Comparison of ENCODE assay signal across 17 mouse cellular contexts in the genomic region with DNA sequence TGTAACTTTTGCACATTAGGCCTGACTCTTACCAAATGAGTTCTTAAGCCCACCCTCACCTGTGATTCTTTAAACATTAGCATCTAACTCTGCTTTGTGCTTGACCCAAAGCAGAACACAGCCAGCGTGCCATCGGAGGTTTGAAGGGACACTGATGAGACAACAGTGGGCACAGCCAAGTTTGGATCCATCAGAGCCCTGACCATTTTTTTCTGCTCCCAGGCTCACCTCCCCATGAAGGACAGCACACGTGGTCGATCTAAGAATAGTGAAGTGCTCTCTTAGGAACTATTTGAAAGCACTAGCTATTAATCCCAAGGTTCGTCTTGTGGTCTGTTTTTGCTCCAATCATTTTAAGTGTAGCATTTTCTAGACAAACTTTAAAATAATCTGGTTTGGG.
"Had no signal": no experiment of that assay in that cellular context is flagged by ENCODE, and none has a peak within 500 bp of the region (broad histone marks: within the 10 kb centered on the region; RNA-seq: fewer than 3 reads in every experiment).

No protein-coding gene starts in this region.

- H3K4me2 ChIP-seq: lung, embryonic 15.5 days; midbrain, embryonic 11.5 days; midbrain, embryonic 13.5 days; midbrain, embryonic 15.5 days; neural tube, embryonic 12.5 days; stomach, embryonic 15.5 days had no signal

- H3K27ac ChIP-seq: lung, embryonic 15.5 days; macrophage; midbrain, embryonic 13.5 days; midbrain, embryonic 15.5 days; neural tube, embryonic 12.5 days; stomach, embryonic 15.5 days; stomach, postnatal 0 days had no signal

- H3K9me3 ChIP-seq: lung, embryonic 15.5 days; megakaryocyte, embryonic 14.5 days; midbrain, embryonic 13.5 days; midbrain, embryonic 15.5 days; neural tube, embryonic 12.5 days; stomach, embryonic 15.5 days had no signal

- H3K9ac ChIP-seq: lung, embryonic 15.5 days; midbrain, embryonic 13.5 days; midbrain, embryonic 15.5 days; neural tube, embryonic 12.5 days; stomach, embryonic 15.5 days had no signal

- ATAC-seq: lung, postnatal 0 days; midbrain, embryonic 13.5 days; midbrain, embryonic 15.5 days had no signal

- H3K36me3 ChIP-seq: lung, embryonic 15.5 days; midbrain, embryonic 15.5 days; stomach, embryonic 15.5 days had no signal

- DNase-seq: lung, adult 2 months; lung, postnatal 14 days; lung, postnatal 36 days; right cerebral cortex, postnatal 14 days; thymus, adult 2 months; thymus, postnatal 25 days; thymus, postnatal 4 days had no signal

- H3K4me1 ChIP-seq: lung, embryonic 15.5 days; megakaryocyte, embryonic 14.5 days; midbrain, embryonic 13.5 days; midbrain, embryonic 15.5 days; neural tube, embryonic 12.5 days; stomach, embryonic 15.5 days had no signal

- H3K27me3 ChIP-seq: midbrain, embryonic 15.5 days had no signal

- H3K4me3 ChIP-seq: lung, embryonic 15.5 days; megakaryocyte, embryonic 14.5 days; midbrain, embryonic 13.5 days; midbrain, embryonic 15.5 days; neural tube, embryonic 12.5 days; stomach, embryonic 15.5 days had no signal
